Comparison of ENCODE assay signal across 8 mouse cellular contexts in genomic region chr11:51618894-51619408, GRCm38 (mm10). TPM values are rescaled to one million over a fixed set of nuclear protein-coding genes. Genes with fewer than 3 reads are reported as not detected.
DNase-seq lines count a peak whose midpoint lies in the region; ATAC-seq and TF ChIP-seq lines count a peak whose summit lies in the region.

No protein-coding gene starts in this region.

- peaks cover 9% of the 10 kb centered on the region for H3K4me1 ChIP-seq in liver, adult 2 months (ENCODE audit: control insufficient read depth, insufficient read depth, low read length)
- peaks cover 30% of the 10 kb centered on the region for H3K4me1 ChIP-seq in embryonic facial prominence, embryonic 15.5 days
- H3K4me1 ChIP-seq in intestine, postnatal 0 days (replicated peaks; ENCODE audit: control insufficient read depth, insufficient read depth, low read length), result peaks cover 3% of the 10 kb centered on the region; the same call in 1 of the 2 replicates
- peaks cover 28% of the 10 kb centered on the region for H3K4me1 ChIP-seq in neural tube, embryonic 13.5 days (replicated peaks)

- no peaks in the 10 kb centered on the region for H3K27me3 ChIP-seq in liver, adult 2 months (ENCODE audit: control insufficient read depth, insufficient read depth, low read length)
- no peaks in the 10 kb centered on the region for H3K27me3 ChIP-seq in embryonic facial prominence, embryonic 15.5 days
- H3K27me3 ChIP-seq in intestine, postnatal 0 days (replicated peaks; ENCODE audit: control insufficient read depth, insufficient read depth, low read length), result no peaks in the 10 kb centered on the region
- H3K27me3 ChIP-seq in neural tube, embryonic 13.5 days, result no peaks in the 10 kb centered on the region

- peaks cover 3% of the 10 kb centered on the region; the same call in 1 of the 2 replicates for H3K36me3 ChIP-seq in liver, adult 2 months (ENCODE audit: control insufficient read depth, insufficient read depth, low read length)
- peaks cover 29% of the 10 kb centered on the region for H3K36me3 ChIP-seq in embryonic facial prominence, embryonic 15.5 days
- H3K36me3 ChIP-seq in intestine, postnatal 0 days (ENCODE audit: control insufficient read depth, insufficient read depth), result peaks cover 16% of the 10 kb centered on the region
- H3K36me3 ChIP-seq in neural tube, embryonic 13.5 days, result peaks cover 26% of the 10 kb centered on the region

- DNase-seq in liver, adult 2 months (ENCODE audit: extremely low read depth, low read depth, low spot score), result no peak
- DNase-seq in liver, result no peak
- DNase-seq in Muller cell, postnatal 12 days (ENCODE audit: inconsistent ontology term), result no peak
- no peak for DNase-seq in adrenal gland, postnatal 25 days
- no peak for DNase-seq in layer of hippocampus, postnatal 14 days (ENCODE audit: low spot score in 2 of 2)

- H3K27ac ChIP-seq in liver, adult 2 months (replicated peaks; ENCODE audit: insufficient read depth, low read depth, low read length), result peak overlapping the region; percentile 69
- 0 out of 2 replicates have a peak overlapping the region, but pooled peaks have one; percentile 53 for H3K27ac ChIP-seq in embryonic facial prominence, embryonic 15.5 days (replicated peaks)
- peak overlapping the region; percentile 67; the same call in 1 of the 2 replicates for H3K27ac ChIP-seq in intestine, postnatal 0 days (ENCODE audit: low read depth, low read length)
- H3K27ac ChIP-seq in neural tube, embryonic 13.5 days (replicated peaks), result peak overlapping the region; percentile 28; the same call in 1 of the 2 replicates

- no peak for ATAC-seq in embryonic facial prominence, embryonic 15.5 days (ENCODE audit: insufficient number of reproducible peaks, low FRiP score, low TSS enrichment, low read depth)
- ATAC-seq in intestine, postnatal 0 days, result peak; percentile 44
- no peak; the same call in 1 of the 2 replicates for ATAC-seq in neural tube, embryonic 13.5 days (ENCODE audit: low read depth)

- peak overlapping the region; percentile 76 for H3K4me2 ChIP-seq in embryonic facial prominence, embryonic 15.5 days (replicated peaks)
- peak overlapping the region; percentile 85 for H3K4me2 ChIP-seq in intestine, postnatal 0 days (replicated peaks; ENCODE audit: low read depth)
- H3K4me2 ChIP-seq in neural tube, embryonic 13.5 days, result peak overlapping the region; percentile 62

- H3K9ac ChIP-seq in liver, adult 2 months (ENCODE audit: low read depth, low read length), result peak overlapping the region; percentile 19
- no peak overlapping the region for H3K9ac ChIP-seq in embryonic facial prominence, embryonic 15.5 days
- 0 out of 2 replicates have a peak overlapping the region, but pooled peaks have one; percentile 22 for H3K9ac ChIP-seq in intestine, postnatal 0 days (ENCODE audit: low read depth, low read length)
- H3K9ac ChIP-seq in neural tube, embryonic 13.5 days, result peak overlapping the region; percentile 55

- H3K79me2 ChIP-seq in liver, adult 2 months (ENCODE audit: control insufficient read depth, insufficient read depth, low read length), result peaks cover 10% of the 10 kb centered on the region; the same call in 1 of the 2 replicates

- peak overlapping the region; percentile 38 for H3K4me3 ChIP-seq in liver, adult 2 months (ENCODE audit: insufficient read depth, low read depth, low read length)
- peak overlapping the region; percentile 90 for H3K4me3 ChIP-seq in embryonic facial prominence, embryonic 15.5 days (replicated peaks)
- peak overlapping the region; percentile 28 for H3K4me3 ChIP-seq in intestine, postnatal 0 days (ENCODE audit: low read depth, low read length)
- H3K4me3 ChIP-seq in neural tube, embryonic 13.5 days, result peak overlapping the region; percentile 67

- no peaks in the 10 kb centered on the region for H3K9me3 ChIP-seq in embryonic facial prominence, embryonic 15.5 days (replicated peaks)
- H3K9me3 ChIP-seq in intestine, postnatal 0 days (ENCODE audit: control insufficient read depth), result no peaks in the 10 kb centered on the region
- no peaks in the 10 kb centered on the region for H3K9me3 ChIP-seq in neural tube, embryonic 13.5 days

- WGBS in liver, adult 2 months, result 41% methylated on average over 8 of the region's 8 CpGs
- 47% methylated on average over 8 of the region's 8 CpGs for WGBS in embryonic facial prominence, embryonic 15.5 days
- 44% methylated on average over 8 of the region's 8 CpGs for WGBS in intestine, postnatal 0 days
- WGBS in neural tube, embryonic 13.5 days, result 54% methylated on average over 8 of the region's 8 CpGs

- 0 out of 2 replicates have a peak, but pooled peaks have one; percentile 49 for TF ChIP-seq POLR2A in liver, adult 2 months (IDR thresholded peaks at IDR 0.05; ENCODE audit: extremely low read depth, insufficient read depth, low read length)

- no peak for TF ChIP-seq CTCF in liver, adult 2 months (IDR thresholded peaks at IDR 0.05; ENCODE audit: low read depth, low read length)
- TF ChIP-seq CTCF in intestine, postnatal 0 days (IDR thresholded peaks at IDR 0.05; ENCODE audit: low read depth), result no peak

RNA-seq across cellular contexts. Expression of gene Nhp2, which starts 0.6 kb away (rescaled TPM):
- 26.4 and 29.4 TPM in 2 replicates for total RNA-seq in liver, adult 2 months (2014; rRNA removed)
- 31.4 and 33.8 TPM in 2 replicates for polyA plus RNA-seq in liver, adult 2 months (2012; rRNA removed)
- 138 and 147 TPM in 2 replicates for polyA plus RNA-seq in embryonic facial prominence, embryonic 15.5 days (2015; fragmentation: Nextera tagmentation; extraction: Ambion mirVana)
- polyA plus RNA-seq in intestine, postnatal 0 days (2015; fragmentation: Nextera tagmentation; extraction: Ambion mirVana), result 98.2 and 101 TPM in 2 replicates
- polyA plus RNA-seq in neural tube, embryonic 13.5 days (2015; fragmentation: Nextera tagmentation; extraction: Ambion mirVana), result 96.4 and 106 TPM in 2 replicates
- 68.0 and 76.9 TPM in 2 replicates for total RNA-seq in adrenal gland, postnatal 25 days (2021)
- total RNA-seq in layer of hippocampus, postnatal 14 days (2021), result 10 to 100 TPM; 50.1 to 53.0 TPM

RNA-seq across cellular contexts. Expression of gene Hnrnpab, which starts 12.3 kb away (rescaled TPM):
- total RNA-seq in liver, adult 2 months (2014; rRNA removed), result 96.9 and 104 TPM in 2 replicates
- 103 and 105 TPM in 2 replicates for polyA plus RNA-seq in liver, adult 2 months (2012; rRNA removed)
- 380 and 381 TPM in 2 replicates for polyA plus RNA-seq in embryonic facial prominence, embryonic 15.5 days (2015; fragmentation: Nextera tagmentation; extraction: Ambion mirVana)
- 181 and 191 TPM in 2 replicates for polyA plus RNA-seq in intestine, postnatal 0 days (2015; fragmentation: Nextera tagmentation; extraction: Ambion mirVana)
- 421 and 434 TPM in 2 replicates for polyA plus RNA-seq in neural tube, embryonic 13.5 days (2015; fragmentation: Nextera tagmentation; extraction: Ambion mirVana)
- 304 and 331 TPM in 2 replicates for total RNA-seq in adrenal gland, postnatal 25 days (2021)
- 100 to 1,000 TPM; 166 to 174 TPM for total RNA-seq in layer of hippocampus, postnatal 14 days (2021)

RNA-seq across cellular contexts. Expression of gene Rmnd5b, which starts 16.7 kb away (rescaled TPM):
- 8.9 and 10.3 TPM in 2 replicates for total RNA-seq in liver, adult 2 months (2014; rRNA removed)
- 44.9 and 46.6 TPM in 2 replicates for polyA plus RNA-seq in liver, adult 2 months (2012; rRNA removed)
- polyA plus RNA-seq in embryonic facial prominence, embryonic 15.5 days (2015; fragmentation: Nextera tagmentation; extraction: Ambion mirVana), result 53.1 and 55.1 TPM in 2 replicates
- 32.4 and 34.2 TPM in 2 replicates for polyA plus RNA-seq in intestine, postnatal 0 days (2015; fragmentation: Nextera tagmentation; extraction: Ambion mirVana)
- polyA plus RNA-seq in neural tube, embryonic 13.5 days (2015; fragmentation: Nextera tagmentation; extraction: Ambion mirVana), result 71.8 and 74.5 TPM in 2 replicates
- 54.7 and 55.8 TPM in 2 replicates for total RNA-seq in adrenal gland, postnatal 25 days (2021)
- total RNA-seq in layer of hippocampus, postnatal 14 days (2021), result 10 to 100 TPM; 60.5 to 65.1 TPM

RNA-seq across cellular contexts. Expression of gene N4bp3, which starts 31.7 kb away (rescaled TPM):
- total RNA-seq in liver, adult 2 months (2014; rRNA removed), result 1.6 and 2.4 TPM in 2 replicates
- polyA plus RNA-seq in liver, adult 2 months (2012; rRNA removed), result 5.7 and 6.4 TPM in 2 replicates
- polyA plus RNA-seq in embryonic facial prominence, embryonic 15.5 days (2015; fragmentation: Nextera tagmentation; extraction: Ambion mirVana), result 41.0 and 45.4 TPM in 2 replicates
- polyA plus RNA-seq in intestine, postnatal 0 days (2015; fragmentation: Nextera tagmentation; extraction: Ambion mirVana), result 8.5 and 8.8 TPM in 2 replicates
- polyA plus RNA-seq in neural tube, embryonic 13.5 days (2015; fragmentation: Nextera tagmentation; extraction: Ambion mirVana), result 14.1 and 15.2 TPM in 2 replicates
- 11.1 and 13.7 TPM in 2 replicates for total RNA-seq in adrenal gland, postnatal 25 days (2021)
- total RNA-seq in layer of hippocampus, postnatal 14 days (2021), result 10 to 100 TPM; 11.4 to 12.1 TPM

RNA-seq across cellular contexts. Expression of gene D930048N14Rik, which starts 31.8 kb away (rescaled TPM):
- total RNA-seq in liver, adult 2 months (2014; rRNA removed), result 1.3 and 1.7 TPM in 2 replicates
- polyA plus RNA-seq in liver, adult 2 months (2012; rRNA removed), result 10.3 and 10.9 TPM in 2 replicates
- 4.5 and 5.2 TPM in 2 replicates for polyA plus RNA-seq in embryonic facial prominence, embryonic 15.5 days (2015; fragmentation: Nextera tagmentation; extraction: Ambion mirVana)
- 1.1 and 1.3 TPM in 2 replicates for polyA plus RNA-seq in intestine, postnatal 0 days (2015; fragmentation: Nextera tagmentation; extraction: Ambion mirVana)
- polyA plus RNA-seq in neural tube, embryonic 13.5 days (2015; fragmentation: Nextera tagmentation; extraction: Ambion mirVana), result 0.64 and 0.96 TPM in 2 replicates
- 3.5 and 4.0 TPM in 2 replicates for total RNA-seq in adrenal gland, postnatal 25 days (2021)
- 1 to 10 TPM in 1 of 2 experiments, under 1 TPM in 1; 0.88 to 1.3 TPM for total RNA-seq in layer of hippocampus, postnatal 14 days (2021)

Comparison
In these comparisons a context has a peak if more than half of its experiments do, and no peak if none do; other contexts are left out.
1. H3K4me3 ChIP-seq: peak in every context shown above with its lines; median percentile 90 in embryonic facial prominence, embryonic 15.5 days; 67 in neural tube, embryonic 13.5 days; 38 in liver, adult 2 months; 28 in intestine, postnatal 0 days.